Mouse (Mus musculus) kidney, postnatal 0 days (tissue): ENCODE results near the gene Mapk14. TPM values are rescaled to one million over a fixed set of nuclear protein-coding genes. Genes with fewer than 3 reads are reported as not detected.
A peak's percentile ranks its signal among the peaks of the same experiment; 100 is the strongest.
"Not testable (repeated sequence)": the region's sequence is repeated elsewhere in the genome, so short reads cannot be mapped to it uniquely, and the experiment has no call there.

Source experiments
- ATAC-seq: fragments of 200-750 bp; cut with Nextera tagmentation; replicated peaks from 2 replicates; pipeline ENCODE4 v1.8.0; 2017; ENCODE audit warnings: low read depth, moderate number of reproducible peaks, moderate TSS enrichment, moderate library complexity; ENCODE audit not compliant: low FRiP score
- DNase-seq: peaks from one replicate; pipeline ENCODE4 v3.0.0-alpha.2; 2016; ENCODE audit warnings: low spot score
- H3K27ac ChIP-seq: fragments of 300-500 bp; sonication (generic); 2 replicates; pipeline ENCODE4 v1.5.1; 2014; ENCODE audit warnings: mild to moderate bottlenecking
- H3K27me3 ChIP-seq: fragments of 300-500 bp; sonication (generic); 2 replicates; pipeline ENCODE4 v1.6.1; 2014; ENCODE audit warnings: low read length, mixed read lengths; ENCODE audit not compliant: insufficient read depth
- H3K36me3 ChIP-seq: fragments of 300-500 bp; sonication (generic); 2 replicates; pipeline ENCODE4 v1.6.1; 2014; ENCODE audit warnings: low read length, mixed read lengths; ENCODE audit not compliant: insufficient read depth
- H3K4me1 ChIP-seq: fragments of 300-500 bp; sonication (generic); replicated peaks from 2 replicates; pipeline ENCODE4 v1.6.1; 2014; ENCODE audit warnings: antibody characterized with exemption, low read length, mixed read lengths; ENCODE audit not compliant: insufficient read depth
- H3K4me2 ChIP-seq: fragments of 300-500 bp; sonication (generic); 2 replicates; pipeline ENCODE4 v1.6.1; 2014; ENCODE audit warnings: mild to moderate bottlenecking, low read length, moderate library complexity, mixed read lengths
- H3K4me3 ChIP-seq: fragments of 300-500 bp; sonication (generic); replicated peaks from 2 replicates; pipeline ENCODE4 v1.5.1; 2014; ENCODE audit warnings: low read depth, low read length
- H3K9ac ChIP-seq: fragments of 300-500 bp; sonication (generic); 2 replicates; pipeline ENCODE4 v1.6.1; 2014; ENCODE audit warnings: low read depth, low read length
- H3K9me3 ChIP-seq: fragments of 300-500 bp; sonication (generic); replicated peaks from 2 replicates; pipeline ENCODE4 v1.6.1; 2016; ENCODE audit warnings: low read length, inconsistent platforms, mixed read lengths
- CTCF ChIP-seq: IDR thresholded peaks from 2 replicates; pipeline ENCODE4 v1.5.1; 2016; ENCODE audit warnings: antibody characterized with exemption, low read depth, mild to moderate bottlenecking, moderate library complexity
- WGBS: fragments of 180-500 bp; shearing (Covaris S2); extraction: QIAGEN DNeasy Blood & Tissue Kit; methylation state at CpG from one replicate; pipeline ENCODE4 v1.1.7; 2014; 5-methylcytosine and 5-hydroxymethylcytosine counted together
- polyA plus RNA-seq: library from polyadenylated mRNA; unstranded; fragments of >200 nt; fragmentation: Nextera tagmentation; extraction: Ambion mirVana; gene quantifications from 2 replicates; pipeline ENCODE4 v1.2.1, GENCODE M21; 2015

The Mapk14 gene
- polyA plus RNA-seq, 1 experiment from 2014 or later, result 33.8 TPM

DNA sequence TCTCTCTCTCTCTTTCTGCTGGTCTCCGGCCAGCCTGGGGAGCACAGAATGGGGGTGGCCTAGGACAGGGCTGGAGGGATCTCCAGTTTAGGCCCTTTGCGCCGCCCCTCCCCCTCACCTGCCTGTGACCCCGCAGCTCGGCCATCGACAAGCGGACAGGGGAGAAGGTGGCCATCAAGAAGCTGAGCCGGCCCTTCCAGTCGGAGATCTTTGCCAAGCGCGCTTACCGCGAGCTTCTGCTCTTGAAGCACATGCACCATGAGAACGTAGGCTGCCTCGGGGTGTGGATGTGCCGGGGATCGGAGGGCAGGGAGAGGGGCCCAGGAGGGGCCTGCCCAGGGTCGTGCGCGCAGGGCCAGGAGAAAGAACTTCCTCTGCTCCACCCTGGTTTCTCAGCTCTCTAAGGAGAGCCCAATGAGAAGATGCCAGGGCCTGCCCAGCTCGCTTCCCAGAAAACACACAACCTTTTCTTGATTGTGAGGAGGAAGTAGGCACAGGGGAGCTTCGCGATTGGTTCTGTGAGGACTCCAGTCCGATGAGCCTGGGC lies 78.8 kb downstream of the Mapk14 start:
- WGBS, result 4% methylated on average over 24 of the region's 24 CpGs
- DNase-seq (peak; percentile 32), ATAC-seq (peak; percentile 64)
- 0 out of 2 replicates have a peak, but pooled peaks cover 12% of the 10 kb centered on the region for H3K4me1 ChIP-seq
- peak overlapping the region; percentile 86 for H3K4me2 ChIP-seq
- no peaks in the 10 kb centered on the region for H3K9me3 ChIP-seq
- peak overlapping the region; percentile 54 for H3K4me3 ChIP-seq
- H3K27me3 ChIP-seq, result no peaks in the 10 kb centered on the region
- no peaks in the 10 kb centered on the region for H3K36me3 ChIP-seq
- TF ChIP-seq CTCF, result no peak
- H3K27ac ChIP-seq, result no peak overlapping the region
- H3K9ac ChIP-seq, result peak overlapping the region; percentile 64

DNA sequence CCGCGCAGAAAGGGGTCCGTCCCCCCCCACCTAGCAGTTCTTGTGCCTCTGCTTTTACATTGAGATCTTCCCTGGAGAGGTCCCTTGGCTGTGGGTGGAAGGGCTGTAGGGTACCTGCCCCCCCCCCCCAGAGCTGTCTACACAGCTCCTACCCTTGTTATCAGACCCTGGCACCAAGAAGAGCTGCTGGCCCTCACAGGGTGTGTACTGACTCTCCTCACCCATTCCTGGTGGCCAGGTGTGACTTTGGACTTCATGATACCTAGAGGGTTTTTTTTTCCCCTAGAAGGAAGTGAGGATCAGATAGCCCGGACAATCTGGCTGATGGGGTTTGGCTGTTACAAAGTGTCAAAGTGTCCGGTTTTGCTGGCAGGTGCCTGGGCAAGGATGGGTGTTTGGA lies 80.2 kb downstream of the Mapk14 start:
- H3K9ac ChIP-seq, result no peak overlapping the region

DNA sequence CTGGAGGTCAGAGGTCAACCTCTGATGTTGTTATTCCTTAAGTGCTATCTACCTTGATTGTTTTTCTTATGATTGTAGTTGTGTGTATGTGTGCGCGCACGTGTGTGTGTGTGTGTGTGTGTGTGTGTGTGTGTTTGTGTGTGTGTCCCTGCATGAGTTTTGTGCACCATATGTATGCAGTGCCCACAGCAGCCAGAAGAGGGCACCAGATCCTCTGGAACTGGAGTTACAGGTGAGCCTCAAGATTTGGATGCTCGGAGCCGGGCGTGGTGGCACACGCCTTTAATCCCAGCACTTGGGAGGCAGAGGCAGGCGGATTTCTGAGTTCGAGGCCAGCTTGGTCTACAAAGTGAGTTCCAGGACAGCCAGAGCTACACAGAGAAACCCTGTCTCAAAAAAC lies 83.2 kb downstream of the Mapk14 start:
- H3K4me1 ChIP-seq, ATAC-seq, H3K36me3 ChIP-seq, H3K4me2 ChIP-seq, DNase-seq, H3K4me3 ChIP-seq, H3K9me3 ChIP-seq, H3K27ac ChIP-seq, H3K27me3 ChIP-seq, H3K9ac ChIP-seq: not testable (repeated sequence)
- peak; percentile 36; the same call in 1 of the 2 replicates for TF ChIP-seq CTCF
- 99% methylated on average over 7 of the region's 9 CpGs for WGBS

More for the DNA sequence above, 80.2 kb downstream of the Mapk14 start:
- Histone ChIP-seq H3K4me1 (0 out of 2 replicates have a peak, but pooled peaks cover 12% of the 10 kb centered on the region), H3K36me3 (no peaks in the 10 kb centered on the region), H3K4me3 (no peak overlapping the region), H3K9me3 (no peaks in the 10 kb centered on the region), H3K27ac (no peak overlapping the region), H3K27me3 (no peaks in the 10 kb centered on the region), H3K4me2 (no peak overlapping the region)
- no peak for DNase-seq
- TF ChIP-seq CTCF, result no peak
- ATAC-seq, result no peak
- 88% methylated on average over 5 of the region's 5 CpGs for WGBS

DNA sequence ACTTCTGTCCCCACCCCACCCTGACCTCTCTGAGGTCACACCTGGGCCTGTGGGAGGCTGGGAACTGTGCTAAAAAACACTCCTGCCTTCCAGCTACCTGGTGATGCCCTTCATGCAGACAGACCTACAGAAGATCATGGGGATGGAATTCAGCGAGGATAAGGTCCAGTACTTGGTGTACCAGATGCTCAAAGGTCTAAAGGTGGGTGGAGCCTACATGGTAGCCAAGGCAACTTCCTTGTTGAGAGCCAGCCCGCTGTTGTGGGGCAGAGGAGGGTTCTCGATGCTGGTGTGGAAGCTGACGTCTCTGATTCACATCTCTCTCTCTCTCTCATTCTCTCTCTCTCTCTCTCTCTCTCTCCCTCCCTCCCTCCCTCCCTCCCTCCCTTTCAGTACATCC lies 84.0 kb downstream of the Mapk14 start:
- no peak overlapping the region for H3K9ac ChIP-seq
- ATAC-seq, result 0 out of 2 replicates have a peak, but pooled peaks have one; percentile 14

DNA sequence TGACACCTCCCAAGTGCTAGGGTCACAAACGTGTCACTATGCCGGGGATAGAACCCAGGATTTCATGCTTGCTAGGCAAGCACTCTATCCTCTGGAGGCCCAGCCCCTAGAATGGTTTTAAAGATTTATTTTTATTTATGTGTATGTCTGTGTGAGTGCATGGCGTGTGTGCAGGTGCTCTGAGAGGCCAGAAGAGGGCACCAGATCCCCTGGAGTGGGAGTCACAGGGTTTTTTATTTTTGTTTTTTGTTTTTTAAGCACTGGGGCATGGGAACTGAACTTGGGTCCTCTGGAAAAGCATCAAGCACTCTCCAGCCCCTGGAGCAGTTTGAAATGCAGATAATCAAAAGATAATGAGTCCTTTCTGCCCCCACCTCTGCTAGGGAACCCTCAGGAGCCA lies 85.7 kb downstream of the Mapk14 start:
- H3K36me3 ChIP-seq, result no peaks in the 10 kb centered on the region
- no peak overlapping the region for H3K9ac ChIP-seq
- H3K27ac ChIP-seq, result no peak overlapping the region
- no peaks in the 10 kb centered on the region for H3K9me3 ChIP-seq
- H3K27me3 ChIP-seq, result no peaks in the 10 kb centered on the region
- no peaks in the 10 kb centered on the region for H3K4me1 ChIP-seq
- no peak overlapping the region for H3K4me3 ChIP-seq
- H3K4me2 ChIP-seq, result no peak overlapping the region
- no peak for DNase-seq
- no peak for ATAC-seq
- TF ChIP-seq CTCF, result peak; percentile 38; the same call in 1 of the 2 replicates
- WGBS, result 93% methylated on average over 3 of the region's 3 CpGs

More for the DNA sequence above, 84.0 kb downstream of the Mapk14 start:
- H3K27me3 ChIP-seq, result no peaks in the 10 kb centered on the region
- H3K4me3 ChIP-seq, result no peak overlapping the region
- H3K9me3 ChIP-seq, result no peaks in the 10 kb centered on the region
- H3K27ac ChIP-seq, result no peak overlapping the region
- DNase-seq, result no peak
- 85% methylated on average over 4 of the region's 4 CpGs for WGBS
- no peak for TF ChIP-seq CTCF
- no peak overlapping the region for H3K4me2 ChIP-seq
- H3K36me3 ChIP-seq, result no peaks in the 10 kb centered on the region
- 0 out of 2 replicates have a peak, but pooled peaks cover 3% of the 10 kb centered on the region for H3K4me1 ChIP-seq

DNA sequence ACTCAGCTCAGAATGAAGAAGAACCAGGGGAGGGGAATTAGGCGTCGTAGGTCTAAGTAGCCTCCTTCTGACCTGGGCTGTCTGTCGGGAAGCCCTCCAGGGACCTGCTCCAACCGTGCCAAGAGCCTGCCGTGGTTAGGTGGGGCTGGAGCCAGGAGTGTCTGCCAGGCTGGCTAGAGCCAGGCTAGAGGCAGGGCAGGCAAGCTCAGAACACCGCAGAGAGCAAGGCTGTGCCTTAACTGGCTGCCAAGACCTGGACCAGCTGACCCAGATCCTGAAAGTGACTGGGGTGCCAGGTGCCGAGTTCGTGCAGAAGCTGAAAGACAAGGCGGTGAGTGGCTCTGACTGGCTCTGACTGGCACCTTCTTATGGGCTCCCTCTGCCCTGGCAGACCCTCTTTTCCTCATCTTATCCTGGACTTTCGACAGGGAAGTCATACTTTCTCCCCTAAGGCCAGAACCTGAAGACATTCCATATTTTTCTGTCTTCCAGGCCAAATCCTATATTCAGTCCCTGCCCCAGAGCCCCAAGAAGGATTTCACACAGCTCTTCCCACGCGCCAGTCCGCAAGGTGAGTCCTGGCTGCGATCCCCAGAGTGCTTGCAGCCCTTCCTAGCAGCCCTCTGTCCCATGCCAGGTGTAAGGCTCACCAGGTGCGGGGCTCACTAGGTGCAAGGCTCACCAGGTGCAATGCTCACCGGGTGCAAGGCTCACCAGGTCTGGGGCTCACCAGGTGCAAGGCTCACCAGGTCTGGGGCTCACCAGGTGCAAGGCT lies 86.3 kb downstream of the Mapk14 start:
- Histone ChIP-seq H3K4me1 (no peaks in the 10 kb centered on the region), H3K4me2 (no peak overlapping the region), H3K36me3 (no peaks in the 10 kb centered on the region), H3K27ac (no peak overlapping the region), H3K4me3 (no peak overlapping the region), H3K9ac (no peak overlapping the region), H3K9me3 (no peaks in the 10 kb centered on the region), H3K27me3 (no peaks in the 10 kb centered on the region)
- 85% methylated on average over 16 of the region's 16 CpGs for WGBS
- no peak for ATAC-seq
- no peak for DNase-seq
- no peak for TF ChIP-seq CTCF
